Mouse (Mus musculus): Measurements from ENCODE around the gene Defb22. TPM values are rescaled to one million over a fixed set of nuclear protein-coding genes. Genes with fewer than 3 reads are reported as not detected.

Defb22 gene
- polyA plus RNA-seq, 1 experiment from 2014 or later = not detected

GRCm38 (mm10) chr2:152476763-152477162 lies 13.2 kb downstream of the Defb22 start, which contains the start of gene Defb20:
Gene Defb20, plus strand, starts transcription at chr2:152477063.
- H3K9me3 ChIP-seq (replicated peaks) = no peaks in the 10 kb centered on the region
- no peak within 1 kb of the TSS for H3K9ac ChIP-seq
- ATAC-seq (ENCODE audit: insufficient number of reproducible peaks, low FRiP score) = no peak
- no peak within 1 kb of the TSS for H3K4me2 ChIP-seq
- no peaks in the 10 kb centered on the region for H3K36me3 ChIP-seq
- H3K4me3 ChIP-seq = no peak within 1 kb of the TSS
- H3K4me1 ChIP-seq (replicated peaks) = no peaks in the 10 kb centered on the region
- 0 out of 2 replicates have a peak, but pooled peaks cover 4% of the 10 kb centered on the region for H3K27me3 ChIP-seq (replicated peaks)
- H3K27ac ChIP-seq (ENCODE audit: poor library complexity, severe bottlenecking) = no peak within 1 kb of the TSS
- 61% methylated on average over 2 of the region's 2 CpGs for WGBS

- WGBS = 18% methylated on average over 3 of the region's 3 CpGs
- Histone ChIP-seq H3K9ac (no peak overlapping the region), H3K36me3 (no peaks in the 10 kb centered on the region), H3K9me3 (replicated peaks) (no peaks in the 10 kb centered on the region), H3K4me2 (no peak overlapping the region), H3K4me1 (replicated peaks) (no peaks in the 10 kb centered on the region), H3K4me3 (no peak overlapping the region), H3K27me3 (replicated peaks) (peaks cover 4% of the 10 kb centered on the region; the same call in 1 of the 2 replicates), H3K27ac (ENCODE audit: poor library complexity, severe bottlenecking) (no peak overlapping the region)
- ATAC-seq (ENCODE audit: insufficient number of reproducible peaks, low FRiP score) = no peak
These were observed 17.5 kb downstream of the Defb22 start for GRCm38 (mm10) chr2:152472434-152472833.

- no peak overlapping the region for H3K4me2 ChIP-seq
- no peak for ATAC-seq (ENCODE audit: insufficient number of reproducible peaks, low FRiP score)
- H3K9me3 ChIP-seq (replicated peaks) = no peaks in the 10 kb centered on the region
- H3K36me3 ChIP-seq = no peaks in the 10 kb centered on the region
- no peak overlapping the region for H3K4me3 ChIP-seq
- no peak overlapping the region for H3K27ac ChIP-seq (ENCODE audit: poor library complexity, severe bottlenecking)
- WGBS = 24% methylated on average over 7 of the region's 7 CpGs
- H3K4me1 ChIP-seq (replicated peaks) = no peaks in the 10 kb centered on the region
- peaks cover 4% of the 10 kb centered on the region; the same call in 1 of the 2 replicates for H3K27me3 ChIP-seq (replicated peaks)
- H3K9ac ChIP-seq = no peak overlapping the region
These were observed 19.0 kb downstream of the Defb22 start for GRCm38 (mm10) chr2:152470973-152471372.

- H3K27ac ChIP-seq (ENCODE audit: poor library complexity, severe bottlenecking) = no peak within 1 kb of the TSS
- no peaks in the 10 kb centered on the region for H3K36me3 ChIP-seq
- ATAC-seq (ENCODE audit: insufficient number of reproducible peaks, low FRiP score) = no peak
- H3K4me3 ChIP-seq = no peak within 1 kb of the TSS
- H3K9me3 ChIP-seq (replicated peaks) = peaks cover 13% of the 10 kb centered on the region; the same call in 1 of the 2 replicates
- no peak within 1 kb of the TSS for H3K4me2 ChIP-seq
- no peaks in the 10 kb centered on the region for H3K4me1 ChIP-seq (replicated peaks)
- WGBS = 85% methylated on average over 3 of the region's 3 CpGs
- no peak within 1 kb of the TSS for H3K9ac ChIP-seq
- H3K27me3 ChIP-seq (replicated peaks) = 0 out of 2 replicates have a peak, but pooled peaks cover 4% of the 10 kb centered on the region
These were observed 25.3 kb downstream of the Defb22 start, which contains the start of gene Defb23 for GRCm38 (mm10) chr2:152464570-152465150. Gene Defb23, minus strand, starts transcription at chr2:152464620.

- 0 out of 2 replicates have a peak, but pooled peaks cover 4% of the 10 kb centered on the region for H3K4me1 ChIP-seq (replicated peaks)
- no peak for ATAC-seq (ENCODE audit: insufficient number of reproducible peaks, low FRiP score)
- 49% methylated on average over 13 of the region's 13 CpGs for WGBS
- 0 out of 2 replicates have a peak, but pooled peaks cover 4% of the 10 kb centered on the region for H3K27me3 ChIP-seq (replicated peaks)
- no peak overlapping the region for H3K27ac ChIP-seq (ENCODE audit: poor library complexity, severe bottlenecking)
- H3K4me2 ChIP-seq = no peak overlapping the region
- no peak overlapping the region for H3K9ac ChIP-seq
- no peak overlapping the region for H3K4me3 ChIP-seq
- no peaks in the 10 kb centered on the region for H3K36me3 ChIP-seq
- peaks cover 9% of the 10 kb centered on the region; the same call in 1 of the 2 replicates for H3K9me3 ChIP-seq (replicated peaks)
These were observed 30.7 kb downstream of the Defb22 start for GRCm38 (mm10) chr2:152459241-152459640.

DNA sequence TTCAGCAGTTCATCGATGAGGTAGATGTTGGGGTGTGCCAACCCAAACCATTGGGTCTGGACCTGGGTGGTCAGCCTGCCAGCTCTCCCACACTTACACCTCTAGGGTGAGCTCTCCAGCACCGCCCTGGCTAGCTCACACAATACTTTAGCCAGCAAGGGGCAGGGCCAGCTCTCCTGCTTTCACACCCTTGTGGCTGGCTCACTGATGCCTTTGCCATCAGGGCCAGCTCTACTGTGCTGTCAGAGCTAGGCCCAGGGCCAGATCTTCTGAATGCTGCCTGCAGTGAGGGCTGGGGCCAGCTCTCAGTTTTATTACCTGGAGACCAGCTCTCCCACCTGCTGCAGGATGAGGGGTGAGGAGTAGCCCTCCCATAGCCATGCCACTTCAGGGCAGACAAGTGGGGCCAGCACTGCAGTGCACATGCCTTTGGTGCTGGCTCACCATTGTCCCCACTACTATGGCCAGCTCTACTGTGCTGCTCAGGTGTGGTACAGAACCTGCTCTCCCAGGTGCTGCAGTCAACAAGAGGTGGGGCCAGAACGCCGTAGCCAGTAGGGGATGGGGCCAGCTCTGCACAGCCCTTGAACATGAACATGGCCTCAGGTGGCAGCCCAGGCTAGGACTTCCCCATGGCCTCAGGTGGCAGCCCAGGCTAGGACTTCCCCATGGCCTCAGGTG lies 37.7 kb downstream of the Defb22 start:
- Histone ChIP-seq H3K27ac (ENCODE audit: poor library complexity, severe bottlenecking) (no peak overlapping the region), H3K9ac (no peak overlapping the region), H3K36me3 (no peaks in the 10 kb centered on the region), H3K4me1 (replicated peaks) (peaks cover 19% of the 10 kb centered on the region), H3K9me3 (replicated peaks) (no peaks in the 10 kb centered on the region), H3K4me3 (no peak overlapping the region), H3K4me2 (no peak overlapping the region), H3K27me3 (replicated peaks) (0 out of 2 replicates have a peak, but pooled peaks cover 5% of the 10 kb centered on the region)
- 72% methylated on average over 4 of the region's 4 CpGs for WGBS
- peak; percentile 44 for ATAC-seq (ENCODE audit: insufficient number of reproducible peaks, low FRiP score)

DNA sequence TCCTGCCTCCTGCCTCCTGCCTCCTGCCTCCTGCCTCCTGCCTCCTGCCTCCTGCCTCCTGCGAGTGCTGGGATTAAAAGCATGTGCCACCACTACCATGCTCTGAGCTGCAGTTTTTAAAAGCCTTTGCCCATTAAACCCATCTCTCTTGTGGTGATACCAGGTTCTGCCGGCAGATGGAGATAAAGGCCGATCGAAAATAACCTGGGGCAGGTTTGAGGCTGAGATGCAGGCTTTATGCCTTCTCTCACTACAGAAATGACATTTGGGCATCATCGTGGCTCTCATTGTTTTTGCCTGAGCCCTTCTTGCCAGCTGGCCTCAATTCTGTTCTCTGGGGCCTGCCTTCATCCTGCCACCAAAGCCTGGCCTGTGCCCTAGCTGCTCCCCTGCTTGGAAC lies 39.7 kb downstream of the Defb22 start:
- Histone ChIP-seq H3K9ac (no peak overlapping the region), H3K27ac (ENCODE audit: poor library complexity, severe bottlenecking) (no peak overlapping the region), H3K9me3 (replicated peaks) (no peaks in the 10 kb centered on the region), H3K36me3 (no peaks in the 10 kb centered on the region), H3K4me3 (no peak overlapping the region), H3K4me1 (replicated peaks) (peaks cover 26% of the 10 kb centered on the region), H3K27me3 (replicated peaks) (0 out of 2 replicates have a peak, but pooled peaks cover 5% of the 10 kb centered on the region), H3K4me2 (no peak overlapping the region)
- WGBS = 4% methylated on average over 5 of the region's 5 CpGs
- ATAC-seq (ENCODE audit: insufficient number of reproducible peaks, low FRiP score) = no peak

DNA sequence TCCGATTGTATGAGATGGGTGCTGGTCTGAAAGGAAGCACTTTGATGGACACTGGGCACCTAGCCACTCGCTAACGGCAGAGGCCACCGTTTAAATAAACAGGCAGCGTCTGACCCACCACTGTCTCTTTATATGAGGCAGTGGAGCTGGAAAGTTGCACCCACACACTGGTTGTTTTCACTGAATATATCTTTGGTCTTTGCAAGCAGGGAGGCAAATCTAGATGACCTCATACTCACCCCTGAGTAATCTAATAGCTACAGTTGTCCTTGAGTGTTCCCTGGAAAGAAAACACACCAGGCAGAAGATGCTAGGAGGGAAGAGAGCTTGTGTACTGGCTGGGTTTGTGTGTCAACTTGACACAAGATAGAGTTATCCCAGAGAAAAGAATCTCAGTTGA lies 42.5 kb downstream of the Defb22 start:
- no peak for ATAC-seq (ENCODE audit: insufficient number of reproducible peaks, low FRiP score)
- 0 out of 2 replicates have a peak, but pooled peaks cover 4% of the 10 kb centered on the region for H3K27me3 ChIP-seq (replicated peaks)

DNA sequence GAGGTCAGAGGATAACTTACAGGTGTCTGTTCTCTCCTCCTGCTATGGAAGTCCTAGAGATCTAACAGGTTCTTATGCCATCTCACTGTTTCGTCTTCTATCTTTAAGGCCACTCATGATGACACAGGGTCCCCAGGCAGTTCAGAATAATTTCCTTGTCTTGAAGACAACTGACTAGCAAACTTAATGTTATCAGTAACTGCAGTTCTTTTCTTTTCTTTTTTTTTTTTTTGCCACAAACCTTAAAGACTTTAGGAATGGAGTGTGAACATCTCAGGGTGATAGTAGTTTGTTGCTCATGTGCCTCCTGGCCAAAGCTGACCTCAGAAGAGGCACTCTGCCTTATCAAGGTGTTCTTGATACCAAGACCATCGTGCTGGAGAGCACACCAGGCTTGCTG lies 43.3 kb downstream of the Defb22 start:
- Histone ChIP-seq H3K36me3 (no peaks in the 10 kb centered on the region; the same call in 1 of the 2 replicates), H3K9ac (no peak overlapping the region), H3K9me3 (replicated peaks) (no peaks in the 10 kb centered on the region), H3K4me3 (no peak overlapping the region), H3K4me1 (replicated peaks) (peaks cover 25% of the 10 kb centered on the region), H3K4me2 (no peak overlapping the region), H3K27ac (ENCODE audit: poor library complexity, severe bottlenecking) (no peak overlapping the region), H3K27me3 (replicated peaks) (no peaks in the 10 kb centered on the region)
- ATAC-seq (ENCODE audit: insufficient number of reproducible peaks, low FRiP score) = no peak
- WGBS = 34% methylated on average over 2 of the region's 2 CpGs

More for the DNA sequence above, 42.5 kb downstream of the Defb22 start:
- Histone ChIP-seq H3K9ac (no peak overlapping the region), H3K4me3 (no peak overlapping the region), H3K4me2 (peak overlapping the region; percentile 1; the same call in 1 of the 2 replicates), H3K27ac (ENCODE audit: poor library complexity, severe bottlenecking) (no peak overlapping the region), H3K9me3 (replicated peaks) (no peaks in the 10 kb centered on the region), H3K4me1 (replicated peaks) (peaks cover 25% of the 10 kb centered on the region), H3K36me3 (no peaks in the 10 kb centered on the region; the same call in 1 of the 2 replicates)
- WGBS = 18% methylated on average over 5 of the region's 5 CpGs

DNA sequence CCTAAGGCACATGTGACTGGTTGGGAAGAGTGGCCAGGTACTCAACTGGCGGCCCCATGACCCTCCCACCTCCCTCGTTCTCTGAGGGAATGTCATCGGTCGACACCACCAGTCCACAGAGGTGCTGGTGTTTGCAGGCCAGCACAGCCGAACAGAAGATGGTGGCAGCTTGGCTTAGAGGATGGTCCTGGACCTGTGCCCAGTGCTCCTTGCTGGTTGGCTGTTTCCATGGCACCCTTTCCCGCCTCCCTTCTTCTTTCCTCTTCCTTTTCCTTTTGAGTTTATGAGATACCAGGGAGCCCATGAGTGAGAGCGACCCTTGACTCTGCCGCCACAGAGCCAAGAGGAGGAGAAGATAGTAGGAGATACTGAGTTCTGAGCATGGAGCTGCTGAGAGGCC lies 46.7 kb downstream of the Defb22 start:
- 77% methylated on average over 8 of the region's 8 CpGs for WGBS
- no peaks in the 10 kb centered on the region for H3K9me3 ChIP-seq (replicated peaks)
- peaks cover 24% of the 10 kb centered on the region for H3K4me1 ChIP-seq (replicated peaks)
- no peaks in the 10 kb centered on the region for H3K27me3 ChIP-seq (replicated peaks)
- H3K4me3 ChIP-seq = no peak overlapping the region
- H3K9ac ChIP-seq = no peak overlapping the region
- ATAC-seq (ENCODE audit: insufficient number of reproducible peaks, low FRiP score) = no peak
- no peak overlapping the region for H3K27ac ChIP-seq (ENCODE audit: poor library complexity, severe bottlenecking)
- no peaks in the 10 kb centered on the region; the same call in 1 of the 2 replicates for H3K36me3 ChIP-seq
- no peak overlapping the region for H3K4me2 ChIP-seq

DNA sequence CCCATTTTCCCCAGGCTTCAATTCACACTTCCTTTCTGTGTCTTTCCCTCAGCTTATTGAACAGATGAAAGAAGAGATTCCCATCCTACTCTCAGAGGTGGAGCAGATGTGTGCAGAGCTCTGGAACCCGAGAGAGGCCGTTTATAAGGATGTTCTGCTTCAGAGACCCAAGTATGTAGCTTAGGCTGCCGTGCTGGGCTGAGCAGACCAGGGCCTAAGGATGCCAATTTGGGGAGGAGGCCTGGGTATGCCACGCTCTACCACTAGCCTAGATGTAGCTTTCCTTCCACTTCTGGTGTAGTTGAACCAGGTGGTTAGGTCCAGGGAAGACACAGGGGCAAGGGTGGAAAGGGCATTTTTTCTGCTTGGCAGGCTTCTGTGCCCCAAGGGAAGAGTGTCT lies 47.6 kb downstream of the Defb22 start:
- Histone ChIP-seq H3K4me3 (no peak overlapping the region), H3K4me2 (no peak overlapping the region), H3K36me3 (no peaks in the 10 kb centered on the region; the same call in 1 of the 2 replicates), H3K27me3 (replicated peaks) (no peaks in the 10 kb centered on the region), H3K27ac (ENCODE audit: poor library complexity, severe bottlenecking) (no peak overlapping the region), H3K9me3 (replicated peaks) (no peaks in the 10 kb centered on the region), H3K9ac (no peak overlapping the region), H3K4me1 (replicated peaks) (peaks cover 19% of the 10 kb centered on the region)
- 74% methylated on average over 4 of the region's 4 CpGs for WGBS
- ATAC-seq (ENCODE audit: insufficient number of reproducible peaks, low FRiP score) = no peak

Measured in heart, embryonic 12.5 days (tissue).